Mouse (Mus musculus) CD8-positive naive resting alpha-beta T cell, adult 2 months (primary cell): Measurements from ENCODE around the gene Atrnl1.

Experiments used
- DNase-seq, 2 experiments: peaks; one replicate each; pipeline ENCODE4 v3.0.0; 2022; ENCODE audit warnings: low read depth in 2 of 2, low spot score in 2 of 2

Atrnl1 gene

DNA sequence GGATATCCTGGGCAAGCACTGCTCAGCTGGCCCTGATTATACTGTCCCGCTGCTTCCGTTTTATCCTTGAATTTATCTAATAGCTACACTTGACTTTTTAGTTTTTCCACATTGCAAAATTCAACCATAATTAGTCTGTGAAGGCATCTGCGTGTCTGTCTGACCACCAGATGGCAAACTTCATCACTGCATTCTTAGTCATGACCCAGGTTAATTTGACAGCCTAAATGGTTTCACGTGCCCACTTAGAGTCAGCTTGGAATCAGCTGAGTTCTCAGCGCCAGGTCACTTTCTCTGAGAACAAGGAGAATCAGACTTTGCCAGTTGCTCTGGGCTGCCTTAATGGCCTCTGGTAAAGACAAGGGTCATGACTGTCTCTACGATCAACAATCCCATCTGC is 305.5 kb downstream of the Atrnl1 start:
- no peak for DNase-seq

DNA sequence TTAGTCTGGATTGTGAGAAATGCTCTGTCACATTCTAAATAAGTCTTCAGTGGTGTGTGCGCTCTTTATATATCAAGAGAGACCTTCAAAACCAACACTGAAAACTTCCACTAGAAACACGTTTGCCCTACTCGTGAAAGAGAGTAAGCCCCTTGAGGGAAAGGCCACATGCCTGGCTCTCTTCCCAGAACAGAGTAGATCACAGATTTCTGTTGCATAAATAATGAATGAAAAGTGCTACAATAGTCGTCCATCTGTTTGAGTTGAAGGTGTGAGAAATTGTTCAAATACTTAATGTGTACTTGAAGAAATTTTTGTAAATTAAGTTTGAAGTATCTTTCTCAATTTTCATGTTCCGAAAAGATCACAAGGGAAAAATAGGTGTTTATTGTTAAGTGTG is 312.2 kb downstream of the Atrnl1 start:
- no peak for DNase-seq

DNA sequence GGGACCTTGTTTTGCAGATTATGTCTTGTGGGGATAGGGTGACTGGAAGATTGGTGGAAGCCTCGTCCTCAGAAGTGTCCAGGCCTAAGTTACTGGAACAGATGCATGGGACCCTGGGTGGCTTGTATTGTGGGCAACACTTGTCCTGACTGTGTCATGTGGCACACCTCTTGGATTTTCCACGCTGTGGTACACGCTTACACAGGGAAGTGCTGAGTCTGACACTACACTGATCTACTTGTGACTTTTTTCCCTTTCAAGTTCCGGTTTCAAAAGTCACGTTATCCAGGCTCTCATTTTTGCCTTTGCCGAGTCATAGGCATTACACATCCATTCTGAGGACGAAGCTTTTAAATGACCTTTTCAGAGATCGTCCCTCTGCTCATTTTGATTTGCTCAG is 314.0 kb downstream of the Atrnl1 start:
- DNase-seq, result no peak

DNA sequence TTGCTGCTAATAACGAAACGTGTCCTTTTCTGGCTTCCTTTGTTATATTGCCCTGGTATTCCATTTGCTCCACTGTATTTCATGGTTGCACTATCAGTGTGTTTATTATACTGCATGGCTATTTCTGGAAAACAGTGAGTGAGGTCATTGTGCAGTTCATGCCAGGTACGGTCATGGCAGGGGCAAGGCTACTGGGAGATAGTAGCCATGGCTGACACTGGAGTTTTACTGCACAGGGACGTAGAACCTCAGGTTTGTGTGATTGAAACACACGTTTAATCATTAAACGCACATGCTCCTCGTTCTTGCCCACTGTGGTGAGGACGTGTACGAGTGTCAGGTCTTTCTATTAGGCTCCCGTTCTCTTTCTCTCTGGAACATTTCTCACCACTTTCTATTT is 314.8 kb downstream of the Atrnl1 start:
- DNase-seq, result no peak

DNA sequence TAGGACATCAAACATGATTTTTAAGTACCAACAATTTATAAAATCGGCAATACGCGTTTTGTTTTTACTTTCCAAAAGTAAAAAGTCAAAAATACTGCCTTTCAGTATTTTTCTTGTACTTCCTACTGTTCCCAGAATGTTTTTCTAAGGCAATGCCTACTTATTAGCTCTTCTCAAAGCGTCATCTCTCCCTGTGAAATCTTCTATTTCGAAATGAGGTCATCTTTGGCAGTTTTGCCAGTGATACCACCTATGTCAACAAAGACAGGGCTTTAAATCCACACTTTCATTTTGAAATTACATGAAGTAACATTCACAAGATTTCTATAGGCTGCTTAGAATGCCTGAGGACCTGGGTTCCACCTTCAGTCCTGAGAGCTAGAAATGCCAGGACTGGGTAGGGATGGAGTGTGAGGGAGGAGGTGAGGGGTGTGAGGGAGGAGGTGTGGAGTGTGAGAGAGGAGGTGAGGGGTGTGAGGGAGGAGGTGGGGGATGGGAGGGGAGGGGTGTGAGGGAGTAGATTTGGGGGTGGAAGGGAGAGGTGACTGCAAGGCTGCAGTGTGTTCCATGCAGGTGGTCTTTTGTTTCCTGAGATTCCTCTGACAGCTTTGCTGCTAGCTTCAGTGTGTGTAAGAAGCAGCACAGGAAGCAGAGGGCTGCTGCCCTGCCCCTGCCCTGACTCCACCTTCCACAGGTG is 315.5 kb downstream of the Atrnl1 start:
- DNase-seq, result no peak

DNA sequence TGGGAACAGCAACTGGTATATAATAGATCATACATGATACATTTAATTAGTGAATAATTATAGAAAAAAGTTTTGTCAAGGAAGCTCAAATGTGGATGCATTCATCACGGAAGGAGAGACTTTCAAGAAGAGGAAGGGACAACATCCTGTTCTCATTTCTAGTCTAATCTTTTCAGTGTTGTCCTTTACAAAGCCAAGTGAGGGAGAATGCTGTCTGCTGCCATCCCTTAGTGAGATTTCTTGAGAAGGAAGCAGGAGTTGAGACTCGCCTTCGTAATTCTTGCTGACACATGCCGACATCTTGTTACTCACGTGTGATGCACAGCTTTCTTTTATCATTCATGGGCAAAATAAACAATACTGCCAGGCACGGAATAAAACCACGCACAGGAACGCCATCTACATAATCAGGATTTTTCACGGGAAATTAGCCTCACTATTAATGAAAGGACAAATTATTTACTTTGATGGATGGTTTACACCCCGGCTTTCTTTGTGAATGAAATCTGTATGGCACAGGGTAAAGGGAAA is 316.2 kb downstream of the Atrnl1 start:
- DNase-seq, result no peak

DNA sequence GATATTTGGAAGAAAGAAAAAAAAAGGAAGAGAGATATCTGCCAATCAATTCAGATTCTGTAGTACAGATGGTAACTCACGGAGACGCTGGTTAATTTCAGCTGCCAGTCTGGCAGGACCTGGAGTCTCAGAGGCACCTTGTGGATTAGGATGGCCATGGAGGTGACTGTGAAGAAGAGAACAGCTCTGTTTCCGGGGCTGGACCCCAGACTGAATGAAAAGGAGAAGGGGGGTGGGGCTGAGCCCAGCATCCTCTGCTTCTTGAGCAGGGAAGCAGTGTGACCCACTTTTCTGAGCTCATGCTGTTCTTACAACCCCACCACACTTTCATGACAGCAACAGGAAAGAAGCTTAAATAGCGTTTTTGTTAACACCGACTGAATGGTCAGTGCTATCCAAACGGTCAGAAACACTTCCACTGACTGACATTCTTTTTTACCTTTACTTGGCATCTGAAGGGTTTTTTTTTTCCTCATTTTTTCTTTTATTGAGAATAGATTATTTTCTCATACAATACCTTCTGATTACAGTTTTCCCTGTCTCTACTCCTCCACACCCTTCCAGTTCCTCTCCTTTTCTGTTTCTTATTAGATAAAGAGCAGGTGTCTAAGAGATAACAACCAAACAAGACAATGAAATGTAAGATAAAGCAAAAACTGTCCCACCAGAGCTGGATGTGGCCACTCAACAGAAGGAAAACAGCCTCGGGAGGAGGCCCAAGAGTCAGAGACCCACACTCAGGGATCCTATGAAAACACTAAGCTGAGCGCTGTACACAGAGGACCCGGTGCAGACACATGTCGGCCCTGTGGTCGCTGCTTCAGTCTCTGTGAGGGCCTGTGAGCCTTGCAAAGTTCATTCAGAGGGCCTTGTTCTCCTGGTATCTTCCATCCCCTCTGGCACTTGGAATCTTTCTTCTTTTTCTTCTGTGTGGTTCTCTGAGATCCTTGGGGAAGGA is 317.0 kb downstream of the Atrnl1 start:
- no peak for DNase-seq

DNA sequence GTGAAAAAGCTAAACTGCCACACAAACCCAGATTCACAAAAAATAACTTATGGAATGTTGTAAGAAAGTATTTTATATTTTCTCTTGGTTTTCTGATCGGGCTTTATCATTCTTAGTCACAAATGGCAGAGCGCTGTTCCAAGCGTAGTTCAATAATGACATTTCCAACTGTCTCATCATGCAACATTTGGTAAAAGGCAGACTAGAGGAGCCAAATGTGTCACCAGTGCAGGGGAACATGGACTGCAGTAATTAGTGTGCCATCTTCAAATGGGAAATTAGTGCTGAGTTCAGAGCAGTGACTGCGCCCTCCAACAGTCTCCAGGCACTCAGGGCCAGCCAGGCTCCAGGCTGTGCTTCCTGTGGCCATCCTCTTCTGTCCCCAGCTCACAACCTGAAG is 320.8 kb downstream of the Atrnl1 start:
- DNase-seq, result no peak

DNA sequence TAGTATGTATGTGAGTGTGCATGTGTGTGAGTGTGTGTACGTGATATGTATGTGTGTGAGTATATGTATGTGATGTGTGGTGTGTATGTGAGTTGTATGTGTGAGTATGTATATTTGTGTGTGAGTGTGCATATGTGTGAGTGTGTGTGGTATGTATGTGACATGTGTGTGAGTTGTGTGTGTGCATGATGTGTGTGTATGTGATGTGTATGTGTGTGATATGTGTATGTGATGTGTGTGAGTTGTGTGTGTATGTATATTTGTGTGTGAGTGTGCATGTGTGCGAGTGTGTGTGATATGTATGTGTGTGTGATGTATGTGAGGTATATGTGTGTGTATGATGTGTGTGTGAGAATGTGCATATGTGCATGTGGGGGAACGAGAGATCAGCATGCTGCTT is 326.0 kb downstream of the Atrnl1 start:
- DNase-seq, result no peak

DNA sequence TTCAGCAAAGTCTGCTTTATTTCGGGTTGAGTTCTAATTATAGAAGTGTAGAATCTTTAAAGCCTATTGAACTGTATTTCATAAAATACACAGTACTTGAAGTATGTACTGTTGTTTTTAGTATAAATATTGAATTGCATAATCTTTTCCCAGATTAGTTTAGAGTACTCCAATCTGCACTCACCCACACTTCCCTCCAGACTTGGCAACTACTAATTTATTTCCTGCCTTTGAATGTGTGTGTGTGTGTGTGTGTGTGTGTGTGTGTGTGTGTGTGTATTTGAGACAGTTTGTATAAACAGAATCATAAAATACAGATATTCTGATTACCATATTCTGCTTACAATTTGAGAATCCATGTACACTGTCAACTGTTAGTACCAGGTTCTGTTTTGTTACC is 328.3 kb downstream of the Atrnl1 start:
- DNase-seq, result no peak

DNA sequence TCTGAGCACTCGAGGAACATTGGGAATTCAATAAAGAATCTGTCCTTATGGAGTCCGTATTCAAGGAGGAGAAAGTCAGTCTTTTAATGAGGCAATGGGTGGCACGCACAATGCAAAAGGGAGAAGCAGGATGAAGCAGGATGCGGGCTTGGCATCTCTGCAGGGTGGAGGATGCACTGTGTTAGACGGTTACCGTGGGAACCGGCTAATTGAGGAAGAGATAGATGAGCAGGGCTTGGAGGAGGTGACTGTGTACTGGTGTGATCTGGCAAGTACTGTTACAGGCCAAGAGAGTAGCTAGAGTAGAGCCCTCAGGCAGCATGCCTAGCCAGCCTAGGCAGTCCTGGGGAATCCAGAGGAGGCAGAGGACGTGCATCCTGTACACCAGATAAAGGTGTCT is 330.7 kb downstream of the Atrnl1 start:
- DNase-seq, result no peak

DNA sequence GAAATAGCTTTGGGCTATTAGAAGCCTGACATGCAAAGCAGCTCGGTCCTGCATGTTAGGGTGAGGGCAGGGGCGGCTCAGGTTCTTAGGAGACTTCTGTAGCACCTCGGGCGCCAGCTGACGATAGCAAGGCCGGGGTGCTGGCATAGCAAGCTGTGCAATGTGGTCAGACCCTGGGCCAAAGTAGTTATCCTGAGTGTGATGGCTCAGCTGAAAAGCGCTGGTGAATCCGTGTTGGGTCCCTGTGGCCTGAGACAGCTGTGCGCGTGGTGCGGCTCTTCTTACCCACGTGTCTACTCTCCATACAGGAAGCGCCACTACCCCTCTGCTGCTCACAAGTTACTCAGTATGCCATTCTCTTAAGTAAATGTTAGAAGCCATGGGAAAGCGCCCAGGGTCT is 331.4 kb downstream of the Atrnl1 start:
- DNase-seq, result no peak

DNA sequence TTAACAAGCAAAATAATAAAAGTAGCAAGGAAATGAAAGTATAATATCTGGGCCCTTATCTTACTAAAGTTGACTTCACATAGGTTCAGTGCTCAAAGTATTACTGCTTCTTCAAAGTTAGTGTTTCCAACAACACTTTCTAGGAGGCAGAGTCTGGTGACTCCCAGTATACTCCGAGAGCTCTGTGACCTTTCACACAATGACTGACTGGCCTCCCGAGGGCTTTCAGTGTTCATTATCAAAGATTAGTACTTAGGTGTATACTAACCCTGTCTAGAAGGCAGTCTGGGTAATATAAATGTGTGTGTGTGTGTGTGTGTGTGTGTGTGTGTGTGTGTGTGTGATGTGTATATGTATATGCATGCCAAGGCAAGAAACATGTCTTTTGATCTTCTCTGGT is 332.5 kb downstream of the Atrnl1 start:
- DNase-seq, result no peak

DNA sequence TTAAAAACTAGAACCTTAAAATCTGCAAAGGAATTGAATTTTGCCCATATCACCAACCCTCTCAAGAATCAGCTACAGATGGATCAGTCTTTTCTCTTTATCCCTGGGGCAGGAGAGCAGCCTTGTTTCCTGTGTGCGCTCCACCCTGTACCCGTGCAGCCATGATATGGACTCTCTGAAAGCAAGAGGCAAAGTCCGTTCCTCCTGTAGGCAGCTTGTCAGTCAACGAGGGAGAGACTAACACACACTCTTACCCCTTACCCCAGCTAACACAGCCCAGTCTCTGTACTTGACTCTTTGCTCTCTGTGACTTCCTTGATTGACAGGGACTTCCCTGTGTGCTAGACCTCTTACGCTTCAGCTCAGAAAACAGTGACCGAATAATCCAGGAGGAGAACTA is 333.8 kb downstream of the Atrnl1 start:
- DNase-seq, result no peak

DNA sequence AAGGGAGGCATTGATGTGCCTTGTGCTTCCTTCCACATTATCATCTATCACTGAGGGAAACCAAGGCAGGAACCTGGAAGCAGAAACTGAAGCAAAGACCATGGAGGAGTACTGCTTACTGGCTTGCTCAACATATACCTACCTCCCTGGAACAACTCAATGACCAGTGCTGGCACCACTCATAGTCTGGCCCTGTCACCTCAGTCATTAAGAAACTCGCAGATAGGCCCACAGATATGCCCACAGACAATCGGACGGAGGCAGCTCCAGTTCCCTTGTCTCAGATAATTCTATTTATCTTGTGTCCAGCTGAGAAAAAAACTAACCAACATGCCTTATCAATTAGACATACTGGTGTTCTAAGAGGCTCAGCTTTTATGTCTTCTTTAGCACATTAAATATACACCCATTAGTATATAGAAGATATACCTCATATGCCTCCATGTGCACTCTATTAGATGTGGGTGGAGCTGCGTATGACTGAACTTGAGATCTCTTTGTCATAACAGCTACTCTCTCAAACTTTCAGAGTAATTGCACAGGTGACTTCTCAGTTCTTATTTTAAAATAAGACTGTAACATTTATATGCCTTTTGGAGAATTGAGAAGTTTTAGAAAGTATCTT is 334.9 kb downstream of the Atrnl1 start:
- DNase-seq, result no peak

DNA sequence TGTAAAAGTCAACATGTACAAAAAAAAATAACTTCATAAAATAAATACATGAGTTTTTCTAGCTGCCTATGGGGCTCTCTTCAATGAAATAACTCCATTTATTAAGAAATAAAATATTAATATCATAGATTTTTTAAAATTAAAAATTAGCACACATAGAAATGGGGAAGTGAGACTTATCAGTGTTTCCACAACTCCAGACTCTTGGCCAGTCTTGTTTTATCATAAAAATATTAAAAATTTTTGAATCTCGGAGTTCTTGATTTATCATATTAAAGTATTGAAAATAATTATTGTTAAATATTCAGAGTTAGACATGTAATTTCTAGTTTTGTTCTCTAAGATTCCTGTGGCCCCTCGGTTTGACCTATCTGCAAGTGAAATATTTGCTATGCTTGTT is 337.7 kb downstream of the Atrnl1 start:
- DNase-seq, result no peak

DNA sequence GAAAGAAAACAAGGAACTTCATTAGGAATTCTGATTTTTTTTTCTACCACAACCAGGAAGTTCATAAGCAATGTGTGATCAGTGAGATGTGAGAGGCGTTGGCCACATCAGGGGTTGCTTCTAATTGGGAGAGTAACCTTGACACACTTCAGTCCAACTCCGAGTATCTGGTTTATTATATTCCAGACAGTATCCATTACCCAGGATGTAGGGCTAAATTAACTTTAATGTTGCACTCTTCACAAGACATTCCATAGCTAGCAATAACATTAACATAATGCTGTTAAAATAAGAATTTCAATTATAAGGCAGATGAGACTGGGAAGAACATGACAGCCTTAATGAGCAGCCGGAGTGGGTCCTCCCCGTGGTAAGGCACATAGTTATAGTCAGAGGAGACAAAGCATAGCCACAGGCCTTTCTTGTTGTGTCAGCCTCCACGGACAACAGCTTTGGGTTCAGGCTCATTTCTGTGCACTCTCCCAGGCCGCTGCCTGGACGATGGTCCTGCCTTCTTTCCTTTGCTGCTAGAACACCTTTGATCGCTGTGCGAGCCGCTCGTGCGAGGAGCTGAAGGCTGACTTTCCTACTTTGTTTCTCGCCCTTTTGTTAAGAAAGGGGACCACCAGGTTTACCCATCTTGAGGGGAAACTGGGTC is 338.6 kb downstream of the Atrnl1 start:
- no peak for DNase-seq

DNA sequence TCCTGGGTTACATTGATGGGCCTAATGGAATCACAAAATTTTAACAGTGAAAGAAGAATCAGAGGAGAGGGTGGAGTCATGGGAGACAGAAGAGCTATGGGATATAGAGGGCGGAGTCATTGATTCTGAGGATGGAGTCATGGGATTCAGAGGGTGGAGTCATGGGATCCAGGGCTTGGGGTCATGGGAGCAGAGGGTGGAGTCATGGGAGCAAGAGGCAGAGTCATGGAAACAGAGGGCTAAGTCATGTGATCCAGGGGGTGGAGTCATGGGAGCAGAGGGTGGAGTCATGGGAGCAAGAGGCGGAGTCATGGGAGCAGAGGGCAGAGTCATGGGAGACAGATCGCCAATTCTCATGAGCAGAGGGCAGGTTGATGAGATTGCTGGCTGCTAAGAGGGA is 343.3 kb downstream of the Atrnl1 start:
- no peak for DNase-seq

DNA sequence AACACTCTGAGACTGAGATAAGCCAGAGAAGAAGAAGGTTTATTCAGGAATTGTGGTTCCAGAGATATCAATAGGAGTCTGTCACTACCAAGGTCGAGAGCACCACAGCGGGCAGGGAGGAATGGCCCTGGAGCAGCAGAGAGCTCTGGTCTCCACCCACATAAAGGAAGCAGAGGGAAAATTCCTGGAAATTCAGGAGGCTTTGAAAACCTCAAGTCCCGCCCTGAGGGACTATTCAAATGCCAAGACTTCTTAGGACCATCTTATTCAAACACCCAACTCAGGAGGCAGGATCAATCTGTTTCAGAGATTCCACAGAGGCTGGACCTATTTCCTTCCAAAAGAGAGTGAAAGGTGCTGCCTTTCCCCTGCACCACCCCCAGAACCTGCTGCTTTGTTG is 345.6 kb downstream of the Atrnl1 start:
- DNase-seq, result no peak

DNA sequence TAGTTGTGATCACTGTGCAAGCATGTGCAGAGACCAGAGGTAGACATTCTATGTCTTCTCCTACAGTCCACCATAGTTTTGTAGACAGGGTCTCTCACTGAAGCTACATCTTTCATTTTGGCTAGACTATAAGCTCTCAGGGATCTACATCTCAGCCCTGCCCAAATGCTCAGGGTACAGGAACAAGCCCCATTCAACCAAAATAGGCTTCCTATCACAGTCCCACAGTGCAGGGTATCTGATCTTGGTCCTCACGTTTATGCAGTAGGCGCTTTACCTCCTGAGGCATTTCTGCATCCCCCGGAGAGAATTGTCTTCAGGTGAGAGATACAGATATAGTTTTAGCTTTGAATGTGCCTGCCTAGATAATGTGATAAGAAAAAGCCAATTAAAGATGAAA is 346.5 kb downstream of the Atrnl1 start:
- no peak for DNase-seq

DNA sequence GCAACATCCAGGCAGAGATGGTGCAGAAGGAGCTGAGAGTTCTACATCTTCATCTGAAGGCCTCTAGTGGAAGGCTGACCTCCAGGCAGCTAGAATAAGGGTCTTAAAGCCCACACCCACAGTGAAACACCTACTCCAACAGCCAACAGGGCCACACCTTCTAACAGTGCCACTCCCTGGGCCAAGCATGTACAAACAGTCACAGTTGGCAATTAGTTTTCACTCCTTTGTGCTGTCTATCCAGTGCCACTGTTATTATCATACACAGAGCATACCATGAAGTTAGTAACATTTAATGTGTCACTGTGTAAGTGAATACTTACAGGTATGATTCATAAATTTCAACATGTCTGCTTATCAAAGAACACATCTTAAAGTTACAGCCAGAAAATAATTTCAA is 347.3 kb downstream of the Atrnl1 start:
- no peak for DNase-seq
